Mouse (Mus musculus) yolk sac, embryonic 10.5 days (tissue): Measurements from ENCODE around the gene Itih3.

Experiments
- DNase-seq: peaks from one replicate; pipeline ENCODE4 v3.0.0-alpha.2; 2017; ENCODE audit warnings: low spot score

The Itih3 gene

DNA sequence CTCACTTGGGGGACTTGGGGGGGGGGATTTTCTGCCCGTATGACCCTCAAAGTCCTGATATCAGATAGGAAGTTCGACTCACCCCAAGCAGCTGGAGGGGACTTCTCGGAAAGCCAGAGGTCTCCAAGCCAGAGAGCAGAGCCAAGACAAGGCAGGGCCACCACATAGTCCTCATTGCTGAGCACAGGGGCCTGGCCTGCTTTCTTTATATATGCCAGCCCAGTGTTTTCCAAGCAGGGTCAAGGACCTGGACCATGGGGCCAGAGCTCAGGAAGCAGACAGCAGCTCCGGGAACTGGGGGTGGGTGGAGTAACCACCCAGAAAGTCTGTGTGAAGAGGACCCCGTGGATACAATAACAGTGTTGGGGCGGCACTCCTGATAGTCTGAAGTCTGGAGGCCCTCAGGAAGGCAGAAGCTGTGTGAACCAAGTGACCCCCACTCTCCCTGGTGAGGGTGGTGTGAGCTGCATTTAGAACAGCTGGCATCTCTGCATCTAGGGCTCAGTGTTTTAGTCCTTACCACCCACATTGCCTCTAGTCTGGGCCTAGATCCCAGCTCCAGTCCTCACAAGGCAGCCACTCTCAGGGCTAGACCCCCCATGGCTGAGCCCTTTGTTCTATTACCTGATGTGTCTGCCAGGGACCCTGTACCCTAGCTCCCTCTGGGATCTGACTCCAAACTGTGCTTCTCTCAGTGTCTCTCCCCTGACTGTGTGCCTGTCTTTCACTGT lies at the start of gene Itih3:
Gene Itih3, minus strand, starts transcription at position 386 of the 731 bp plus-strand sequence.
- no peak for DNase-seq

DNA sequence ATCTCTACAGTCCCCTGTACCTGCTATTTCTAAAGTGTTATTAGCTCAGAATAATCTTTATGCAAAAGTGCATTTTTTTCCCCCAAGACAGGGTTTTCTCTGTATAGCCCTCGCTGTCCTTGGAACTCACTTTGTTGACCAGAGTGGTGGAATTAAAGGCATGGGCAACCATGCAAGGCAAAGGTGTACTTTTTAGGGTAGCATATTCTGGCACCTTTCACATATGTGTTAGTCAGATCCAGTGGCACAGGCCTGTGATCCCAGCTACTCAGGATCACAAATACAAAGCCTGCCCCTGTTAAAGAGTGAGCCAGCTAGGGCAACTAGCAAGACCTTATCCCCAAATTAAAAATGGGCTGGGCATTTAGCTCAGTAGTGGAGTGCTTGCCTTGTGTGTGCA lies 36.8 kb upstream of the Itih3 start:
- DNase-seq: no peak

DNA sequence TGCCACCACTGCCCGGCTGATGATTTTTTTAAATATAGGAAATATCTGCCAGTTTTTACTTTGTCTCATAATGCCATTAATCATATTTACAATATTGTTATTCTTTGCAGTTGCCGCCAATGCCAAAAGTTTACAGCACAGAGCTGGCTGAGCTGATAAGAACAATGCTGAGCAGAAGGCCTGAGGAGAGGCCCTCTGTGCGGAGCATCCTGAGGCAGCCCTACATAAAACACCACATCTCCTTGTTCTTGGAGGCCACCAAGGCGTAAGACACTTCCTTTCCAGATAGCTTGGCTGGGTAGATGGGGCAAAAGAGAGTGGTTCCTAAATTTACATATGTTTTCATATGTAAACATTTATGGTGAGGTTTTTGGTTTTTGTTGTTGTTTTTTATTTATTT lies 35.5 kb upstream of the Itih3 start:
- DNase-seq: no peak

DNA sequence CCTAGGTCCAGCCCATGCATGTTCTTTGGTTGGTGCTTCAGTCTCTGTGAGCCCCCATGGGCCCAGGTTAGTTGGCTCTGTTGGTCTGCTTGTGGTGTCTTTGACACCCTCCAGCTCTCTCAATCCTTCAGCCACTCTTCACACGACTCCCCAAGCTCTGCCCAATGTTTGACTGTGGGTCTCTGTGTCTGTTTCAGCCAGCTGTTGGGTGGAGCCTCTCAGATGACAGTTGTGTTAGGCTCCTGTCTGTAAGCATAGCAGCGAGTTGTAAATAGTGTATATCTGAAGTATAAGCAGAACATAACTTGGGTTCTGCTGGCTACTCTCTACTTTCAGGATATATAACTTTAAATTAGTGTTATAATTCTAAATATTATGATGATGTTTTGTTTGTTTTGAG lies 35.0 kb upstream of the Itih3 start:
- no peak for DNase-seq

DNA sequence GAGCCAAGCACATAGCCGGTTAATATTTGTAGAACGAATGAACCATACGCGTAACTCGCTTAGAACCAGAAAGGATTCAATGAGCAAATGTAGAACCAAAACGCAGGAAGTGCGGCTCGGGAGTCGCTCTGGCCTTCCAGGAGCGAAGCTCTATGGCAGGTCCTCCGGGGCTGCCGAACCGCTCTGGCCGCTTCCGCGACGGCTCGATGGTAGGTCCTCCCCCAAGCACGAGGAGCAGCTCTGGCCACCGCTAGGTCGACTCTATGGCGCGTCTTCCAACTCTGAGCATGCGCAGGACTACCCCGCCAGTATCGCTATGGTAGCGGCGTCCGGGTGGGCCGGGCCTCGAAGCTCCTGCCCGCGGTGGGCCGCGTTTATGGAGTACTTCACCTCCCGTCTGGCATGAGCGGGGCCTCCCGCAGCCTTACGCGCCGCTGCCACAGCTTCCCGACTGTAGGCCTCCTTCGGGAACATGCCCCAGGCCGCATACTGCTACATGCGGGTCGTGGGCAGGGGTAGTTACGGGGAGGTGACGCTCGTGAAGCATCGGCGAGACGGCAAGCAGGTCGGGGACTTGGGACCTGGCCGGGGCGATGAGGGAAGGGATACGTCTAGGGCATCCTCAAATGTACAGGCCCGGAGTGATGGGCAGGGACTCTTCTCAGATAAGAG lies 27.7 kb upstream of the Itih3 start, which contains the start of gene Nek4:
Gene Nek4, plus strand, starts transcription at position 224 of the 672 bp plus-strand sequence.
- DNase-seq: peak; percentile 97

DNA sequence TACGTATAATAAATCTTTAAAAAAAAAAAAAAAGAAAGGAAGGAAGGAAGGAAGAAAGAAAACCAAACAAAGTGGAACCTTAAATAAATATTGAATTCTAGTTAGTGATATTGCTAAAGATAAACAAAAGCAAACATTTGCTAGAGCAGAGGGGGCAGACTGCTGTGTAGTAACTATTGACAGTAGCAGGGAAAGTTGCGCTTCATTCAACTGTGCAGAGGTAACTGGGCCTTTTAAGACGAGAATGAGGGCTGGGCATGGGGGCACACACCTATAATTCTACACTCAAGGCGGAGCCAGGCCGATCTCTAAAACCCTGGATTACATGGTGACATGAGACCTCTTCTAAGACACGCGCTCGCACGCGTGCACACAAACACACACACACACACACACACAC lies 26.4 kb upstream of the Itih3 start:
- DNase-seq: peak; percentile 20

DNA sequence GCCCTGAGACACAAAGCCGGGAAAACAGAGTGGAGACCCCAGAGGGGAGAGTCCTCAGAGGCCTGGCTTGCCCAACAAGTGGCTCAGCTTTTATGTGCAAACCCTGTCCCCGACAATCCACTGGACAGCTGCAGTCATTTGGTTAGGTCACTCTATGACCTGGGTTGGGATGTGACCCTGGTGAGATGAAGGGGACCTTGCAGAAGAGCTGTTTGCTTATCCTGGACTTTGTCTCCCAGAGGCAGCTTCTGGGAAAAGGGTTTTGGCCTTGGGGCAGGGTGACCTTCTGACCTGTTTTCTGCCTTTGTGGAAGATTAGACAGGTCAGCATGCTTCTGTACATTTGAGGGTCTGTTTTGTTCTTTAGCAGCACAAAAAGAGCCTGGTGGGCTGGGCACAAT lies 21.2 kb upstream of the Itih3 start:
- peak; percentile 87 for DNase-seq

DNA sequence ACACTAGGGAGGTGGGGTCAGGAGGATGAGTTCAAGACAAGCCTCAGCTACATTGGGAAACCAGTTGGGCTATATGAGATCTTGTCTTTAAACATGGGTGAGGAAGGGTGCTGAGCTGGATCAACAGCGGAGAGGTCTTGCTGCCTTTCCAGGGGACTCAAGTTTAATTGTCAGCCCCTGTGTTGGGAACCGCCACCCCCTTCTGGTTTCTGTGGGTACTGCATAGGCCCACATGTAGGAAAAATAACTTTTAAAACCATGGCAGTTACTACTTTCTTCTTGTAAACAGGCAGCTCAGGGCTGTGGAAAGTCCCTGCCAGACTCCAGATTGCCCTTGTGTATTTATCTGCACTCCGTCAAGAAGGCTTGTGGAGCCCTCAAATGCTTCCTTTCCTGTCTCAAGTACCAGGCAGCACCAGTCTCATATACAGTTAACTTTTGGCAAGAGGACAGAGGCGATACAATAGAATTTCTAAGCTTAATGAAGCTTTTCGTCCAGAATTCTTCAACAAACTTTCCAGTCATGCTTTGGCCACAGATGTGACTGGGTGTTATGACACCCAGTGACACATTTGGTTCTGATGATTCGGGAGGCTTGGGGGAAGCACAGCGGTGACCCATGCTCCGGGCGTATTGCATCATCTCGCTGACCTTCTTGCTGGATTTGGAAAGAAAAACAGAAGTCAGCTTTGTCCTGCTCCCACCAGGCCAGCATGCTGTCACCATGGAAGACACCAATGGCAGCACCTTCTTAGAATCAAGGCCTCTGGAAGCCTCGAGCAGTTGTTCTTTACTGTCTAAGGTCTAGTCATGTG lies 20.5 kb upstream of the Itih3 start:
- DNase-seq: peak; percentile 84

DNA sequence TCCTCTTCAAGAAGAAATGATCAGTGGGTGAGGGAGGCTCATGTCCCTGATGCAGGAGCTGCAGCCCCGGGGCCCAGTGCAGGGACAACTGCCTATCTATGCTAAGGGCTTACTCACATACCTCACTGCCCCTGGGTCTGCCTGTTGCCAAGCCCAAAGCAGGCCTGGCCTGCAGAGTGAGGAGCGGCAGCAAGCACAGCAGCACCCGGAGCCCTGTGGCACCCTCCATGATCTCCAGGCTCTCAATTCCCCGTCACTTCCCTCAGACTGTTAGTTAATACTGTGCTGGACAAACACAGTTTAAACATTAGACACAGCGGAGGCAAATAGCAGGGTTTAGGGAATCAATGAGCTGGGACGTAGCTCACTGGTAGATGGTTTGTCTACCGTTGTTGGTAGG lies 19.5 kb upstream of the Itih3 start, which contains the start of gene Itih1:
Gene Itih1, minus strand, starts transcription at position 252 of the 400 bp plus-strand sequence.
- DNase-seq: peak; percentile 66

DNA sequence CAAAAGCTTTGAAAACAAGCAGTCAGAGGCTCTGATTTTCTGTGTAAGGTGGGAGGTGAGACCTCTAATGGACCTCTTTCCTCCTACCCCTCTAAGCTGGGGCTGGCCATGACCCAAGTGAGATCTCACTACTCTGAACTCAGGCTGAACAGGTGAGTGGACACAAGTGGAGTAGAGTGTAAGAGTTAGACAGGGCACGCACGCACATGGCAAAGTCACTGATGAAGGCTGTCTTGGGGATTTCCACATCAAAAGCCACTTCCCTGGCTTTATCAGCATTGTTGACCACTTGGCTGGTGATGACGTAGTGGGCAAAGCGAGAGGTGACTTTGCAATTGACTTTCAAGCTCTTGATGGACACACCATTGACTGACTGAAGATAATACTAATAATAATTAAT lies 18.7 kb upstream of the Itih3 start:
- no peak for DNase-seq

DNA sequence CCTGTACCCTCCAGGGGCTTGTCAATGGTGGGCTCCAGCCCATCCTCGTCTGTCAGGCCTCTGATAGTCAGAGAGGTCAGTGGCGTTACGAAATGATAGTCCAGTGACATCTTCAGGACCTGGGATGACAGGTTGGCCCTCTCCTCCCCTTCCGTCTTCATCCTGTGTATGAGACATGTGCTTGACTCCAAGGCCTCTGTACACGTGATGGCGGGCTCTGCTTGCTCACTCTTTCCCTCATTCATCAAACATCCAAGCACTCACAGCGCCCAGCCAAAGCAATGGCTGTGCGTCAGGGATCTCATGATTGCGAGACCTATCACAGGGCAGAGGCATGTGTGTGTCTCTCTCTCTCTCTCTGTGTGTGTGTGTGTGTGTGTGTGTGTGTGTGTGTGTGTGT lies 9.8 kb upstream of the Itih3 start:
- DNase-seq: peak; percentile 16

DNA sequence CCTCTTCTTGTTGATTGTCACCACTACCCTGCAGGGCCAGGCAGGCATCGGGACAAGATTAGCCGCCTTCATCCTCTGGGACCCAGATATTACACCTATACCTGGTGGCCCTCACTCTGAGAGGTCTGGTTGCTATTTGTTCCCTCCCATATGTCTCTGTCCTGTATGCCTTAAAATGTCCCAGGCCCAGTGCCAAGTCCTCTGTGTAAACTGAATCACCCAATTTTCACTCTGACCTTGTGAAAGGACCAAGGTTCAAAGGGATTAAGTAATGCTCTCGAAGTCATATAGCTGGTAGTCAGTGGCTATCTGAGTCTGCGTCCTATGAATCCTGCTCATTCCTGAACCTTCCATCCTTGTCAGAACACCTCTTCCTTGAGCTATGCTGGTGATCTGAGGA lies 6.8 kb upstream of the Itih3 start:
- DNase-seq: no peak

DNA sequence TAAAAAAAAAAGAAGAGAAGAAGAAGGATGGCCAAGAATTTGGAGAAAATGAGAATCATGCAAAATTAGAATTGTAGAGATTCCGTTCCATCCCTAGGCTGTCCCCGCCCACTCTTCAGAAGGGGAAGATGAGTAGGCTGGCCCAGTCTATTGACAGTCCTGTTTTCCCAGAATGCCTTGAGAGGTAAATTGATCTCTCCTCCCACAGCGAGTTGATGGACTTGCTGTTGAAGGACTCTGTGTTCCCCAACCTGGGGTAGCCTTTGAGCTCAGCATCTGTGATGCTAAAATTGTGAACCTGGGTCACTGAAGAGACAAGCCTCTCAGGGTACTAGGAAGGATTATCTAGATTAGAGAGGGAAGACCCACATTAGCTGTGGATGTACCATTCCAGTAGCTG lies 1.9 kb upstream of the Itih3 start:
- no peak for DNase-seq

DNA sequence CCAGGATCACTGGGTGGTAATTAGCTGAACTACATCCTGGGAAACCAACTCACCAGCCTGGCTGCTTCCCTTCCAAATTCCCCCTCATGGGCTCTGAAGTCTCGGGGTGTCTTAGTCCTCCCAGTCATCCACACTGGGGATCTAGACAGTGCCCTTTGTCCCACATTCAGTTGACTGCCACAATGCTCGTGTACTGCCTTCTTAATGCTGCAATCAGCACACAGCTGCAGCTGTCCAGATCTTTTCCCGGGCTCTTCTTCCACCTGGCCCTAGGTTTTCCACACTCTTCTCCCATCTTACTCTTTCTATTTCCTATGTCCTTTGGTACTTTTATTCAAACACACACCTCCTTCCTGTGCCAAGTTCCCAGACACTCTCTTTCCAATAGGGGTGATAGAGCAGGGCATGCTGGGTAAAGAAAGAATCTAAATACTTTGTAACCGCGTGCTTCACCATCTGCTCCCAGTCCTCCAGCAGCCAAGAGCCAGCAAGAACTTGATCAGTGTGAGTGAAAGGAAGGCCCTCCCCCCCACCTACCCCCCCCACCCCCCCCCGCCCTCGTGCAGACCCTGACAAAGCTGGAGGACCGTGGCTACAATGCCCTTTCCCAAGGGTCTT lies 1.4 kb downstream of the Itih3 start:
- DNase-seq: no peak

DNA sequence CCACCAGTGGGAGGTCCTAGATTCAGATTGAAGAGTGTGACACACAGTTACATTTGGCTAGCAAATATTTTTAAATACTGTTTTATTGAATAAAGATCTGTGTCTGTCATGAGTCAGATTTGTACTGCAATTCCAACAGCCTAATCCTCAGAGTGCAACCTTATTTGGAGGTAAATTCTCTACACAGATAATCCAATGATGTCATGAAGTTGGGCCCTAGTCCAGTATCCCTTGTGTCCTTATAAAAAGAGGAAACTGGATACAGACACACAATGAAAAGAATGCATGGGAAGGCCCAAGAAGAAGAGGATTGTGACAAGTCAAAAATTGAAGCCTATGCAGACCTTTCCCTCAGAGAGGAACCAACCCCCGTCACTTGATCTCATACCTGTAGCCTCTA lies 7.0 kb downstream of the Itih3 start:
- DNase-seq: no peak

DNA sequence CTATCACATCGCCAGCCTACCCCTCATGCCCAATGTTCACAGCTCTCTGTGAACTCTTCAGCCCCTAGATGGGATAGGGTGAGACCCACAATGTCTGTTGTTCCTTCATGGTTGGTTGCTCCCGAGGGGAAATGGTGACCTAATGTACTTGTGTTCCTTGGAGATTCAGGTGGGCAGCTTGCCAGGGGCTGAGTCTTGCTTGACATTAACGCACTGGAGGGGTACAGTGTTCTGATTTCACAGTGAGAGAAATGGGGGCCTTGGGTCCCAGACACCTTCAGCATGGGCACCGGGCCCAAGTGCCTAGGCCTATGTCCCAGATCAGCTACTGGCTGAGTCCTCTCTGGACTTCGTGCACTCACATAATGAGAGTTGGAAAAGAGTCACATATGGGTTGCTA lies 10.2 kb downstream of the Itih3 start:
- DNase-seq: no peak

DNA sequence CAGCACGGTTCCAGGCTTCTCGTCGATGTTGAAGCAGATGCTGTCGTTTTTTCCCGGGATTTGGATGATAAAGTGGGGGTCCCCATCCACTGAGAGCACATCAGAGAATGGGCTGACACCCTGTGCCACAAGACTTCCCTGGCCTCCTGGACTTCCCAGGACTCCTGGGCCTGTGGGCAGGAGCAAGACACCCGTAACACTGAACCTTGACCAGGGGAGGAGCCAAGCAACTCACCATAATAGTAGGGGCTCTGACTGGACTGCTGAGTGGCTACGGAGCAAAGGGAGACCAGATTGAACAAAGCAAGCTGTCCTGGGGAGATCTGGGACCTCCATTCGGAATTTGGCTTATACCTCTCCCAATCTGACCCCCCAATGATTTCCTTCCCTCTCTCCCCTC lies 10.9 kb downstream of the Itih3 start:
- DNase-seq: peak; percentile 69

DNA sequence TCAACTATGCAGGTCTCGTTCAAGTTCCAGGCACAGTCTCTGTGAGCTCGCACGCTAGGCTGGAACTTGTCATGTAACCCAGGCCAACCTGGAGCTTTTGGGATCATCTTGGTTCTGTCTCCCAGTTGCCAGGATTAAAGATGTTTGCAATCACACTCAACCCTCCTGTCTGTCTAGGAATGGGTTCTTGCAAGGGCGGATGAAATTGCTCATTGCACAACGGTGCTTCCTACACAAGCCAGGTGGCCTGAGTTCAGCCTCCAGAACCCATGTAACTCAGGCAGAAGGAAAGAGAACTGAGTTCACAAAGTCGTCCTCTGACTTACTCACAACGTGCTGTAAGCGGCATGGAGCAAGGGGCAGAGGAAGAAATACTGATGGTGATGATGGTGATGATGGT lies 12.4 kb downstream of the Itih3 start:
- DNase-seq: no peak

DNA sequence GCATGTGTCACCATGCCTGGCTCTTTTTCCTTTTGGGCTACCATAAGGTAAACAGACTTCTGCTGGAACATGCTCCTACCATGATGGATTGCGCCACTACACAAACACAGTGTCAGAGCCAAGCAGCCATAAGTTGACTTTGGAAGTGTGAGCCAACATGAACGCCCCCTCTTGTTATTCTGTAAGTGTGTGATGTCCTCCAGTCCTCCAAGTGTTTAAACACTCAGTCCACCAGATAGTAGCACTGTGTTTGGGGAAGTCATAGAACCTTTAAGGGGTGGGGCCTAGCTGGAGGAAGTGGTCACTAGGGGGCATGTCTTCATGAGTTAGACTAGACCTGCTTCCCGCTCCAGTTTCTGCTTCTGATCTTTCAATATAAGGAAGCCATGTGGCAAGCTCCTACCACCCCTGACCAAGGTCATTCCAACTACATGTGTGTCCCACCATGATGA lies 15.7 kb downstream of the Itih3 start:
- peak; percentile 44 for DNase-seq

DNA sequence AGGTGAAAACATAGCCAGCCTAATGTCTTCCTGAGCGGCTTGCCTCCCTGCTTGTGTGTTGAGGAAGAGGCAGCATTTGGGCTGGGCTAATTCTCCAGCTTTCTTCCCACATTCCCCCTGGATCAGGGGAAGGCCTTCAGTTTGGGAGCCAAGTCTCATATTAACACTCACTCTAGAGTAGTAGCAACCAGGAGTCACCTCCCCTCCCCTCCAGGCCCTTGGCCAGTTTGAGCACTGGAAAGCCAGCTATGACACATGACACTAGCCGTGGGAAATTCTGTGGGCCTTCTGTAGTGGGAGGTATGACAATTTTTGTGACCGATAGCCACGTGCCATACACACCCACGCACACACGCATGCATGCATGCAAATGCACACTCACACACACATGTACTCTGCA lies 17.6 kb downstream of the Itih3 start:
- DNase-seq: no peak

DNA sequence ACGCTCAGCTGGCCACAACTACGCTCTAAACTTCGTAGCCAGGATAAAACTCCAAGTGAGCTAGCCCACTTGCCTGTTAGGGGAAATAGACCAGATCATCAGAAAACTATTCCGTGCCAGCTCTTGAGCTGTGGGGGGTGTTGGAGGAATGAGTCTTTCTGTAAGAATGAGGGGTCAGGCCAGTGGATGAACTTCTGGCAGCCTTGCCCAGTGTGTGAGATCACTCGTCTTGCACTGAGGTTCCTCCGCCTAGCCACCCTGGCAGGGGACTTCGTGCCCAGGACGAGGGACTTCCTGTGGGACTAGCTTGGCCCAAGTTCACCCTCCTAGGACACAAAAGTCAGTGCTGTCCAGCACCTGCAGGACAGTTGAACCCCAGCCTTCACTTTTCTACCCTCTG lies 19.3 kb downstream of the Itih3 start:
- no peak for DNase-seq

DNA sequence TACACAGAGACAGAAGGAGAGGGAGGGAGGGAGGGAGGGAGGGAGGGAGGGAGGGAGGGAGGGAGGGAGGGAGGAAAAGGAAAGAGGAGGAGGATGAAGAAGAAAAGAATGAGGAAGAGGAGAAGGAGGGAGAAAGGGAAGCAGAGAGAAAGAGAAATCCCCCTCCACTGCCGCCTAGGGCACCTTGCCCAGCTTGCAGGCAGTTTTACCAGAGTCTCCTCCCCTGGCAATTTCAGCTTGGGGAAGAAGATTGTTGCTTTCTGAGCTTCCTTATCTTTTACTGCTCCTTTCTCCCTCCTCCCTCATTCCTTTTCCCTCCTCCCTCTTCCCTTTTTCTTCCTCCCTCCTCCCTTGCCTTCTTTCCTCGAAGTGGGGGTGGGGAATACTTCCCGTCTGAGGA lies 20.5 kb downstream of the Itih3 start:
- no peak for DNase-seq
